In the genomic region with DNA sequence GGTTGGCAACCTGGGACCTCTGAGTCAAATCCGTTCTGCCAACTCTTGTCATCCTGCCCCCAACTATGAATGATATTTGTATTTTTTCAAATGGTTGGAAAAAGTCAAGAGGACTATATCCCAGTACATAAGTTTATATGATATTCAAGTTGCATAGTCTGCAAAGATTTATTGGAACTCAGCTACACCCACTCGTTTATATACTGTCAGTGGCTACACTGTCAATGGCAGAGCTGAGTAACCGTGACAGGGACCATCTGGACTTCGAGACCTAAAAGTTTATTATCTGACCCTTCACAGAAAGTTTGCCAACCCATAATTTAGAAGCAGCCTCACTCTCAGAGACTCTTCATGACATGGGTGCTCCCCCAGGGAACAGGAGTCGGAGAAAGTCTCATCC, we compare ENCODE assay signal across 22 mouse cellular contexts.
"Had no signal": no experiment of that assay in that cellular context is flagged by ENCODE, and none has a peak within 500 bp of the region (broad histone marks: within the 10 kb centered on the region; RNA-seq: fewer than 3 reads in every experiment).

No protein-coding gene starts in this region.

- H3K4me2 ChIP-seq: limb, embryonic 12.5 days; liver, embryonic 11.5 days; midbrain, embryonic 13.5 days had no signal

- DNase-seq: kidney, adult 11 months; kidney, adult 8-10 months; kidney, postnatal 10 days; kidney, postnatal 4 days; left cerebral cortex, postnatal 4 days; liver, postnatal 0 days; lung, postnatal 10 days; right cerebral cortex, adult 18-20 months; right cerebral cortex, postnatal 14 days; right cerebral cortex, postnatal 4 days; thymus, adult 2 months; thymus, postnatal 14 days; thymus, postnatal 4 days had no signal

- H3K9ac ChIP-seq: intestine, embryonic 15.5 days; limb, embryonic 12.5 days; limb, embryonic 15.5 days; liver, embryonic 14.5 days; liver, postnatal 0 days; midbrain, embryonic 13.5 days had no signal

- H3K4me1 ChIP-seq: intestine, embryonic 15.5 days; midbrain, embryonic 13.5 days had no signal

- ATAC-seq: intestine, embryonic 15.5 days; liver, postnatal 0 days; midbrain, embryonic 13.5 days; midbrain, embryonic 16.5 days had no signal

- H3K27me3 ChIP-seq: intestine, embryonic 15.5 days; limb, embryonic 12.5 days; limb, embryonic 15.5 days; midbrain, embryonic 13.5 days had no signal

- H3K36me3 ChIP-seq: intestine, embryonic 15.5 days; limb, embryonic 12.5 days; limb, embryonic 15.5 days; midbrain, embryonic 13.5 days had no signal

- H3K4me3 ChIP-seq: intestine, embryonic 15.5 days; limb, embryonic 12.5 days; limb, embryonic 15.5 days; midbrain, embryonic 13.5 days; myocyte had no signal

- H3K27ac ChIP-seq: intestine, embryonic 15.5 days; limb, embryonic 12.5 days; limb, embryonic 15.5 days; liver, embryonic 14.5 days; macrophage; midbrain, embryonic 13.5 days had no signal

- H3K9me3 ChIP-seq: intestine, embryonic 15.5 days; limb, embryonic 12.5 days; limb, embryonic 15.5 days; midbrain, embryonic 13.5 days had no signal
